Mouse (Mus musculus) heart, adult 2 months (tissue): ENCODE measurements around the gene Sppl2b. TPM values are rescaled to one million over a fixed set of nuclear protein-coding genes. Genes with fewer than 3 reads are reported as not detected.

Experiments
- DNase-seq, 2 experiments: peaks; one replicate each; pipeline ENCODE4 v3.0.0; 2021
- H3K27ac ChIP-seq: fragments of 200-600 bp; 2 replicates; pipeline ENCODE4 v1.8.1; 2022
- H3K27me3 ChIP-seq: fragments of 200-500 bp; 2 replicates; pipeline ENCODE4 v1.6.1; 2012; ENCODE audit warnings: mild to moderate bottlenecking, low read length, inconsistent platforms, mixed read lengths; ENCODE audit not compliant: control insufficient read depth, insufficient read depth
- H3K36me3 ChIP-seq: fragments of 200-500 bp; 2 replicates; pipeline ENCODE4 v1.6.1; 2012; ENCODE audit warnings: low read length, inconsistent platforms; ENCODE audit not compliant: control insufficient read depth, insufficient read depth
- H3K4me1 ChIP-seq: fragments of 200-500 bp; 2 replicates; pipeline ENCODE4 v1.6.1; 2011; ENCODE audit warnings: low read length; ENCODE audit not compliant: control insufficient read depth, insufficient read depth
- H3K4me3 ChIP-seq: fragments of 200-600 bp; 2 replicates; pipeline ENCODE4 v1.8.1; 2022
- H3K79me2 ChIP-seq: fragments of 200-500 bp; replicated peaks from 2 replicates; pipeline ENCODE4 v1.6.1; 2012; ENCODE audit warnings: mild to moderate bottlenecking, inconsistent platforms, low read length, moderate library complexity, mixed read lengths; ENCODE audit not compliant: control insufficient read depth, insufficient read depth
- H3K9ac ChIP-seq: fragments of 200-500 bp; 2 replicates; pipeline ENCODE4 v1.6.1; 2012; ENCODE audit warnings: low read depth, mild to moderate bottlenecking, control low read depth, inconsistent platforms, low read length, mixed read lengths
- CTCF ChIP-seq: fragments of 200-600 bp; IDR thresholded peaks from 2 replicates; pipeline ENCODE4 v1.8.1; 2022; ENCODE audit warnings: antibody characterized with exemption, mild to moderate bottlenecking, moderate library complexity
- EP300 ChIP-seq: fragments of 200-500 bp; IDR thresholded peaks from 2 replicates; pipeline ENCODE4 v1.6.1; 2011; ENCODE audit warnings: low read depth, low read length, control low read depth; ENCODE audit not compliant: insufficient read depth
- POLR2A ChIP-seq: fragments of 200-500 bp; IDR thresholded peaks from 2 replicates; pipeline ENCODE4 v1.6.1; 2011; ENCODE audit warnings: mild to moderate bottlenecking, low read depth, low read length, control low read depth; ENCODE audit not compliant: insufficient read depth
- WGBS: fragments of 180-500 bp; shearing (Covaris S2); methylation state at CpG from one replicate; pipeline ENCODE4 v1.1.7; 2018; 5-methylcytosine and 5-hydroxymethylcytosine counted together
- intact Hi-C: fragments of 180-260 bp; cut with DNase I; formaldehyde crosslinking; loops from one replicate; pipeline ENCODE4 v1.15.1; 2025
- polyA plus RNA-seq: library from polyadenylated mRNA; depleted of rRNA; stranded (reverse); fragments of >200 nt; gene quantifications from 2 replicates; pipeline ENCODE4 v1.2.3, GENCODE M21; 2012
- total RNA-seq, 2 experiments: library from RNA; stranded (reverse); gene quantifications; 2 replicates each; pipeline ENCODE4 v1.2.3; 2021

Gene Sppl2b
- total and polyA plus RNA-seq, 3 experiments: 15.4 to 51.4 (median 16.8) TPM

GRCm38 (mm10) chr10:80836949-80837379 is 18.1 kb upstream of the Sppl2b start:
- Histone ChIP-seq H3K9ac (no peak overlapping the region), H3K27ac (peak overlapping the region; percentile 53; the same call in 1 of the 2 replicates), H3K36me3 (no peaks in the 10 kb centered on the region), H3K4me1 (no peaks in the 10 kb centered on the region; the same call in 1 of the 2 replicates), H3K4me3 (no peak overlapping the region), H3K27me3 (peaks cover 3% of the 10 kb centered on the region; the same call in 1 of the 2 replicates), H3K79me2 (no peaks in the 10 kb centered on the region)
- WGBS: 34% methylated on average over 7 of the region's 7 CpGs
- TF ChIP-seq CTCF: no peak
- TF ChIP-seq EP300: no peak
- no peak for TF ChIP-seq POLR2A
- intact Hi-C loops: no loop called here
- DNase-seq: peak in 1 of 2 experiments; percentile 58

GRCm38 (mm10) chr10:80837827-80838226 is 17.2 kb upstream of the Sppl2b start:
- 19% methylated on average over 2 of the region's 2 CpGs for WGBS
- Histone ChIP-seq H3K27me3 (peaks cover 3% of the 10 kb centered on the region; the same call in 1 of the 2 replicates), H3K27ac (peak overlapping the region; percentile 53), H3K36me3 (no peaks in the 10 kb centered on the region), H3K4me1 (no peaks in the 10 kb centered on the region; the same call in 1 of the 2 replicates), H3K4me3 (no peak overlapping the region), H3K79me2 (no peaks in the 10 kb centered on the region), H3K9ac (no peak overlapping the region)
- TF ChIP-seq CTCF (no peak), EP300 (0 out of 2 replicates have a peak, but pooled peaks have one; percentile 33), POLR2A (no peak)
- intact Hi-C loops: no loop called here
- peak in 1 of 2 experiments; percentile 76 for DNase-seq

- H3K4me3 ChIP-seq: no peak overlapping the region
- TF ChIP-seq POLR2A (no peak), CTCF (no peak), EP300 (no peak)
- no peaks in the 10 kb centered on the region for H3K79me2 ChIP-seq
- H3K36me3 ChIP-seq: no peaks in the 10 kb centered on the region
- peaks cover 3% of the 10 kb centered on the region; the same call in 1 of the 2 replicates for H3K27me3 ChIP-seq
- H3K9ac ChIP-seq: no peak overlapping the region
- no peaks in the 10 kb centered on the region; the same call in 1 of the 2 replicates for H3K4me1 ChIP-seq
- intact Hi-C loops: no loop called here
- WGBS: 52% methylated on average over 2 of the region's 2 CpGs
- no peak for DNase-seq
- peak overlapping the region; percentile 49 for H3K27ac ChIP-seq
These were observed 16.6 kb upstream of the Sppl2b start for GRCm38 (mm10) chr10:80838346-80838912.

GRCm38 (mm10) chr10:80839848-80840247 is 15.2 kb upstream of the Sppl2b start:
- Histone ChIP-seq H3K79me2 (no peaks in the 10 kb centered on the region), H3K36me3 (no peaks in the 10 kb centered on the region), H3K4me3 (no peak overlapping the region), H3K4me1 (no peaks in the 10 kb centered on the region; the same call in 1 of the 2 replicates), H3K9ac (no peak overlapping the region), H3K27ac (no peak overlapping the region), H3K27me3 (no peaks in the 10 kb centered on the region)
- TF ChIP-seq CTCF (no peak), POLR2A (no peak)
- DNase-seq: no peak
- intact Hi-C loops: no loop called here
- WGBS: 69% methylated on average over 6 of the region's 6 CpGs

- TF ChIP-seq POLR2A (no peak), EP300 (no peak), CTCF (no peak)
- no peaks in the 10 kb centered on the region; the same call in 1 of the 2 replicates for H3K4me1 ChIP-seq
- H3K9ac ChIP-seq: no peak overlapping the region
- H3K27ac ChIP-seq: no peak overlapping the region
- 92% methylated on average over 2 of the region's 2 CpGs for WGBS
- intact Hi-C loops: no loop called here
- no peaks in the 10 kb centered on the region for H3K27me3 ChIP-seq
- no peak for DNase-seq
- no peaks in the 10 kb centered on the region for H3K36me3 ChIP-seq
- H3K4me3 ChIP-seq: no peak overlapping the region
- H3K79me2 ChIP-seq: no peaks in the 10 kb centered on the region
These were observed 13.4 kb upstream of the Sppl2b start for GRCm38 (mm10) chr10:80841685-80842084.

GRCm38 (mm10) chr10:80842334-80842733 is 12.7 kb upstream of the Sppl2b start:
- Histone ChIP-seq H3K27ac (no peak overlapping the region), H3K79me2 (no peaks in the 10 kb centered on the region), H3K4me3 (no peak overlapping the region), H3K9ac (no peak overlapping the region), H3K27me3 (no peaks in the 10 kb centered on the region), H3K4me1 (no peaks in the 10 kb centered on the region; the same call in 1 of the 2 replicates), H3K36me3 (no peaks in the 10 kb centered on the region)
- WGBS: 79% methylated on average over 15 of the region's 15 CpGs
- no peak for DNase-seq
- intact Hi-C loops: no loop called here
- no peak for TF ChIP-seq EP300
- no peak for TF ChIP-seq CTCF
- no peak for TF ChIP-seq POLR2A
